Mouse (Mus musculus) lung, adult 2 months (tissue): Measurements from ENCODE around the gene 1810010H24Rik.
"Not testable (repeated sequence)": the region's sequence is repeated elsewhere in the genome, so short reads cannot be mapped to it uniquely, and the experiment has no call there.

Source experiments
- CTCF ChIP-seq: fragments of 200-500 bp; IDR thresholded peaks from 2 replicates; pipeline ENCODE4 v1.5.1; 2011; ENCODE audit warnings: mild to moderate bottlenecking, low read length, control low read depth; ENCODE audit not compliant: insufficient read depth
- POLR2A ChIP-seq: fragments of 200-500 bp; IDR thresholded peaks from 2 replicates; pipeline ENCODE4 v1.6.1; 2011; ENCODE audit warnings: low read depth, mild to moderate bottlenecking, control low read depth, low read length, borderline replicate concordance; ENCODE audit errors: extremely low read depth

DNA sequence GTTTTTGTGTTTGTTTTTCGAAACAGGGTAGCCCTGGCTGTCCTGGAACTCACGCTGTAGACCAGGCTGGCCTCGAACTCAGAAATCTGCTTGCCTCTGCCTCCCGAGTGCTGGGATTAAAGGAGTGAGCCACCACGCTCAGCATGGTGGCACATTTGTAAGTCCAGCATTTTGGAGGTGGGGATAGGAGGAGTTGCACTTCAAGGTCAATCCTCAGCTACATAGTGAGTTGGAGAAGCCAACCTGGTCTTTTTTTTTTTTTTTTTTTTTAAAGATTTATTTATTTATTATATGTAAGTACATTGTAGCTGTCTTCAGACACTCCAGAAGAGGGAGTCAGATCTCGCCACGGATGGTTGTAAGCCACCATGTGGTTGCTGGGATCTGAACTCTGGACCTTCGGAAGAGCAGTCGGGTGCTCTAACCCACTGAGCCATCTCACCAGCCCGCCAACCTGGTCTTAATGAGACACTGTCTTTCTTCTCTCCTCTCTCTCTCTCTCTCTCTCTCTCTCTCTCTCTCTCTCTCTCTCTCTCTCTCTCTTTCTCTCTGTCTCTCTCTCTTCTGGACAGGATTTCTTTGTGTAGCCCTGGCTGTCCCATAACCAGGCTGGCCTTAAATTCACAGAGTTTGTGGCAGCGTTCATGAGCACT, 9.8 kb upstream of the 1810010H24Rik start:
- not testable (repeated sequence) for TF ChIP-seq CTCF, POLR2A
